In genomic region chr9:49915046-49915719, GRCm38 (mm10) we compare ENCODE assay signal across 10 mouse cellular contexts.
DNase-seq lines count a peak whose midpoint lies in the region; ATAC-seq and TF ChIP-seq lines count a peak whose summit lies in the region.
"Had no signal": no experiment of that assay in that cellular context is flagged by ENCODE, and none has a peak within 500 bp of the region (broad histone marks: within the 10 kb centered on the region; RNA-seq: fewer than 3 reads in every experiment).

No protein-coding gene starts in this region.

- no peak overlapping the region for H3K4me2 ChIP-seq in kidney, embryonic 14.5 days (replicated peaks; ENCODE audit: low read depth, low read length)
- no peak overlapping the region for H3K4me2 ChIP-seq in lung, postnatal 0 days (replicated peaks; ENCODE audit: low read depth, low read length)

- H3K4me3 ChIP-seq in kidney, embryonic 14.5 days (ENCODE audit: low read length): no peak overlapping the region
- no peak overlapping the region for H3K4me3 ChIP-seq in olfactory bulb, adult 2 months (ENCODE audit: insufficient read depth, low read depth, low read length)
- H3K4me3 ChIP-seq in lung, postnatal 0 days (ENCODE audit: low read depth, low read length): no peak overlapping the region

- no peak for TF ChIP-seq EP300 in lung, postnatal 0 days (IDR thresholded peaks at IDR 0.05)

- no peaks in the 10 kb centered on the region for H3K9me3 ChIP-seq in kidney, embryonic 14.5 days (ENCODE audit: control insufficient read depth, low read length)
- no peaks in the 10 kb centered on the region for H3K9me3 ChIP-seq in lung, postnatal 0 days (ENCODE audit: low read length)

- peak; percentile 22; the same call in 1 of the 2 replicates for ATAC-seq in kidney, embryonic 14.5 days (ENCODE audit: low FRiP score, low TSS enrichment)
- no peak for ATAC-seq in lung, postnatal 0 days

- no peak for DNase-seq in kidney, postnatal 10 days
- peak; percentile 18 to 20 for DNase-seq in cerebellum, postnatal 14 days
- peak; percentile 35 to 62 for DNase-seq in layer of hippocampus, postnatal 14 days (ENCODE audit: low spot score in 2 of 2)
- no peak for DNase-seq in kidney, postnatal 25 days
- DNase-seq in gastrocnemius, postnatal 10 days: no peak
- DNase-seq in lung, postnatal 0 days (ENCODE audit: low spot score): no peak
- DNase-seq: embryo, embryonic 11 days; kidney, adult 9 months had no signal

- H3K27ac ChIP-seq in kidney, embryonic 14.5 days (ENCODE audit: low read depth, low read length): no peak overlapping the region
- peak overlapping the region; percentile 33; the same call in 1 of the 2 replicates for H3K27ac ChIP-seq in olfactory bulb, adult 2 months (ENCODE audit: insufficient read depth, low read depth, low read length)
- no peak overlapping the region for H3K27ac ChIP-seq in lung, postnatal 0 days (ENCODE audit: low read length)

- no peaks in the 10 kb centered on the region for H3K36me3 ChIP-seq in kidney, embryonic 14.5 days (ENCODE audit: control insufficient read depth, insufficient read depth, low read length)
- H3K36me3 ChIP-seq in lung, postnatal 0 days (ENCODE audit: insufficient read depth, low read length): no peaks in the 10 kb centered on the region

- no peak for TF ChIP-seq POLR2A in olfactory bulb, adult 2 months (IDR thresholded peaks at IDR 0.05; ENCODE audit: insufficient read depth, low read depth, low read length)

- H3K4me1 ChIP-seq in kidney, embryonic 14.5 days (ENCODE audit: control insufficient read depth, insufficient read depth, low read length): peaks cover 26% of the 10 kb centered on the region
- H3K4me1 ChIP-seq in olfactory bulb, adult 2 months (ENCODE audit: control insufficient read depth, insufficient read depth, low read length): no peaks in the 10 kb centered on the region
- H3K4me1 ChIP-seq in lung, postnatal 0 days (ENCODE audit: insufficient read depth, low read depth, low read length): no peaks in the 10 kb centered on the region

- H3K27me3 ChIP-seq in kidney, embryonic 14.5 days (ENCODE audit: control insufficient read depth, insufficient read depth, low read length): no peaks in the 10 kb centered on the region
- no peaks in the 10 kb centered on the region for H3K27me3 ChIP-seq in lung, postnatal 0 days (replicated peaks; ENCODE audit: insufficient read depth, low read length)

- WGBS in kidney, embryonic 14.5 days: 77% methylated on average over 4 of the region's 4 CpGs
- 58% methylated on average over 4 of the region's 4 CpGs for WGBS in olfactory bulb, adult 2 months
- 58% methylated on average over 4 of the region's 4 CpGs for WGBS in lung, postnatal 0 days

- H3K9ac ChIP-seq in kidney, embryonic 14.5 days (ENCODE audit: low read depth, low read length): no peak overlapping the region
- no peak overlapping the region for H3K9ac ChIP-seq in lung, postnatal 0 days (replicated peaks; ENCODE audit: low read depth)

- TF ChIP-seq CTCF in olfactory bulb, adult 2 months (IDR thresholded peaks at IDR 0.05; ENCODE audit: insufficient read depth, low read depth, low read length): no peak
- no peak for TF ChIP-seq CTCF in lung, postnatal 0 days (IDR thresholded peaks at IDR 0.05)

Comparison
In these comparisons a context has a peak if more than half of its experiments do, and no peak if none do; other contexts are left out.
1. DNase-seq: peak in cerebellum, postnatal 14 days (2 of 2) and layer of hippocampus, postnatal 14 days (2 of 2); none in kidney, postnatal 10 days (single experiment), kidney, postnatal 25 days (0 of 2), gastrocnemius, postnatal 10 days (single experiment) and lung, postnatal 0 days (single experiment).